Mouse (Mus musculus): ENCODE measurements around the gene Rps6kb1.

The Rps6kb1 gene

DNA sequence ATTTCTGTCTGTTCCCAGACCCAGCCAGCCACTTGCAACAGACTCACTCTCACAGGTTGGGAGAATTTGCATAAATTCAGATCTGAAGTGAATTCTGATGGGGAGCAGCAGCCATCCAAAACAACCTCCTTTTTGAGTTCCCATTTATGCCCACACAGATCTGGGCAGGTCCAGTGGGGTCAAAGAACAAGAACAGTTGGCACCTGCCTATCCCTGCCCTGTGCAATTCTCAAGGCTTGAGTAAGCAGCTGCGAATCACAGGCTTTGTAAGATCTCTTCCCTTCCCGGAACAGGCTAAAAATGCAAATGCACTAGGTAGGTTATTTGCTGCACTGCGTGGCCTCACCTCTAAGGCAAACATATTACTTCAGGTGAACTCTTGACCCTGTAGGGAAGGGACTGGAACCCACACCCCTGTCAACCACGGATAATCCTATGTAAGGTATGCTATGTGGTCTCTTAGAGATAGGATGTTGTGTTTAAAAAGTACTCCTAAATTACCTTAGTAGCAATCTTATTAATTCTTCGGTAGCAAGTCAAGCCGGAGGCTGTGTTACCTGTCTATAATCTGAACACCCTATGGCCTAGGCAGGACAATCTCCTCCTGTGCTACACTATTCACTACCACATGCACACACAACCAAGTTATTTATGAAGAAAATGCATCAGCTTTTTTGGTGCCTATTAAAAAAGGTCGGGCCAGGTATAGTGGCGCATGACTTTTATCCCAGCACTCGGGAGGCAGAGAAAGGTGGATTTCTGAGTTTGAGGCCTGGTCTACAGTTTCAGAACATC, 35.9 kb upstream of the Rps6kb1 start:
- DNase-seq (ENCODE audit: low read depth): no peak

DNA sequence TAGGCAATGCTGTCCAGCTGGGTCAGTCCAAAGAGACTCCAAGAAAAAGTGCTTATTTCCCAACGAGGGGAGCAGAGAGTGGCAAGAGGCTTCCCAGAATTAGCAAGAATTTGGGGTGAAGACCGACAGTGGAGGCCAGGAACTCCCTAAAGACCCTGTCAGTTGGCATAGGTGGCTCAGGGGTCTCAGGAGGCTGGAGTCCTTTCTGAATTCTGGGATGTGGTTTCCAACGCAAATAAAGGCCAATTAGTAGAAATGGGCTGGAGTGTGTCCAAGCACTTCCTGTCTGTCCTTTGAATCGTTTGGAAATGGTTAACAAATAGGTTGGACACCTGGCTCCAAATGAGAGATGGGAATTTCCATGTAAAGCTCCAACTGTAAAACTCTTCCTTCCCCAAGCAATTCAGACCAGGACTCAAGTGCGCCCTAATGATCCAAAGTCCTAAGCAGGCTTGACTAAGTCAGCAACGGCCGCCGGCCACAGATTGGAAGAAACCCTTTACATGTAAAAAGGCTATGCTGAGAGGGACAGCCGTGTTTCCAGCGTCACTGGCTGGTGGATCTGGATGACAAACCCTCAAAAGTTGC, 35.2 kb upstream of the Rps6kb1 start:
- DNase-seq (ENCODE audit: low read depth): no peak

DNA sequence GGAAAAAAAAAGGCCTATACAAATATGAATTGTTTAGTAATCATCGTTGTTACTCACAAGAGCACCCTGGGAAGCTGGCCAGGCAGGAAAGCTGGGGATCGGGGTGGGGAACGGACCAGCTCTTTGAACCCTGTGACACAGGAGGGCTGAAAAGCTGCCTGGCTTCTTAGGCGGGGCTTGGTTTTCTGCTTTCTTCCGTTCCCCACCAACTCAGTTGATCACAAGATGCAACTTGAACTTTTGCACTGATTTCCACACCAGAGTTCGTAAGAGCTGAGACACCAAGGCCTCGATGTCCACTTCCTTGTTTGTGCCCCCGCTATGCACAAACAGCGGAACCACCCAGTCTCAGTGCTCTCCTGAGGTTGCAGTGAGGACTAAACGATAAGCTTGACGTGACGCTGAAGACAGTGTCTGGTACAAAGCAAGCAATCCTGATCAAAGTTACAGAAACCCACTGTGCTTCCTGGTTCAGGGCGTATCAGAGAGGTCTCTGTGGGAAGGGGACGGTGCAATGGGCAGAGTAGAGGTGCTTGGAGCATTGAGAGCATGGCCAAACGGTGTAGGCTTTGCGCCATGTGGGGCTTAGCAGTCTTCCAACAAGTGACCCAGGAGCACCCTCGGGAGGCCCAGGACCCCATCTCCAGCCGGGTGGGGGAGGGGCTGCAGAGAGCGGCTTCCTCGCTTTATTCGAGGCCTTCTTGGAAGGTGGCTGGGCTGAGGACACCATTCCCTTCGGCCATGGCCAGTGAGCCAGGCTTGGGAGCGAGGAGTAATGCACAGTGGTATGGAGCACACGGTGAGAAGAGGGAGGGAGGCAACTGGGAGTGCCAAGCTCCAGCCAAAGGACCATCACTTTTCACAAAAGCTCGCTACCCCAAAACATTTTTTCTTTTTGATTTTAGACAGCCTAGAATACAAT, 34.5 kb upstream of the Rps6kb1 start:
- no peak for DNase-seq (ENCODE audit: low read depth)

DNA sequence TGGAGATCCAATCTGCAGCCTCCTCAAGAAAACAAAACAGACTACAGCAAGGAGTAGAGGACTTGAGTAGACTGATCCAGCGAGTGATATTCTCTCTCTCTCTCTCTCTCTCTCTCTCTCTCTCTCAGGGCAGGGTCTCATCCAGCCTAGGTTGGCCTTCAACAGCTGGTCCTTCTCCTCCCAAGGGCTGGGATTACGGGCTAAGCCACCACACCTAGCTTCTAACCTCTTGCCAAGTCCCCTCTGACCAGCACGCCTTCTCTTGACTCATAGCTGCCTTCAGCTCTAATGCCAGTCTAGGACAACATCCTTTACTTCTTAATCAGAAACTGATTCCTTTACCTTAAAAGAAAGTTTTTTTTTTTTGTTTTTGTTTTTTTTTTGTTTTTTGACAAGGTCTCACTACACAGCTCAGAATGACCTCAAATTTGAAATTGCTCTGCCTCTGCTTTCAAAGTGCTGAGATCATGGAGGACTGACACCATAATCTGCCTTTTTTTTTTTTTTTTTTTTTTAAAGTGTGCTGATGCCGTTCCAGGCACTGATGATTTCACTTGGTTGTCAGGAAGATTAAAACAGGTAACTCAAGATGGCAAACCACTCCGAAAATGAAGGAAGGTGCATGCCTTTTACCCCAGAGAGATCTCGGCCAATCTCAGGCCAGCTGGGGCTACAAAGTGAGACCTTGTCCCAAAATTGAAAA, 33.7 kb upstream of the Rps6kb1 start:
- no peak for DNase-seq (ENCODE audit: low read depth)

DNA sequence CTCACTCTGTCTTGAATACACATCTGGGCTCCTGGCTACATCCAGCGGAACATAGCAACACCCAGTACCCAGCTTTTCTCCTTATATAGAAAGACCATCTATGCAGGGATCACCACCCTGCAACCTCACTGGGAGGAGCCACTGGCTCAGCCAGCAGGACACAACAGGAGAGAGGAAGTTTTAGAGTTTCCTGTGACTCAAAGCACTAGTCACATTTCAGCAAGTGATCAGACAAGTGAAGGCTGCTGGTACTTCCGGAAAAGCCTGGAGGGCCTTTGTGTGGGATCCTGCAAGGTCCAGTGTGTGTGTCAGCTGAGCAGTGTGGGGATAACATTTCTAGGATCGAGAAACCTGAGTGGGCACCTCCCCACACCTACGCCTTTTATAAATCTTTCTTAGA, 32.6 kb upstream of the Rps6kb1 start:
- DNase-seq (ENCODE audit: low read depth): no peak

DNA sequence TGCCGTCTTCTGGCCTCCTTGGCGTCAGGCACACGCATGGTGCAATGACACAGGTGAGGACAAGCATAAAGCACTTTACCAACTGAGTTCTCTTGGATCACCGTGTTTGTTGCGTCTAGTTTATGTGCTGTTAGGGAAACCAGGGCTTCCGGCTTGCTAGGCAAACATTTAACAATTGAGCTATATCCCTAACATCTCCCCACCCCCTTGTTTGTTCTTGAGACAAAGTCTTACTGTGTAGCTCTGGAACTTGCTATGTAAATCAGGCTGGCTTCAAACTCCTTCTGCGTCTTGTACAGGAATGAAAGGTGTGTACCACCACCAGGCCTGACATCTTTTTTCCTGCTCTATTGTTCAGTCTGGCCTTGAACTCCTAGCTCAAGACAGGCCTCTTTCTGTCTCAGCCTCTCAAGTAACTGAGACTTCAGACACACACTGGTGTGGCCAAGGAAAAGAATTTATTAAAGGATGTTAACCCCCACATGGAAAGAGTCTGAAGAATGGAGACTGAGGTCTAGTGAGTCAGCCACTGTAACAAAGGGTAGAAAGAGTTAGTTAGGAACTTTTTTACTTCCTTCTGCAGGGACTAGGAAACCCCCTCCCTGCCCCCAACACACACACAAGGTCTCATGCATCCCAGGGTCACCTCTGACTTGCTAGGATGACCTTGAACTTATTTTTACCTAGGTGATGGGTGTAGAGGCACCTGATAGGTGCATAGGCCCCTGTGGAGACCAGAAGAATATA, 31.2 kb upstream of the Rps6kb1 start:
- DNase-seq (ENCODE audit: low read depth): no peak

DNA sequence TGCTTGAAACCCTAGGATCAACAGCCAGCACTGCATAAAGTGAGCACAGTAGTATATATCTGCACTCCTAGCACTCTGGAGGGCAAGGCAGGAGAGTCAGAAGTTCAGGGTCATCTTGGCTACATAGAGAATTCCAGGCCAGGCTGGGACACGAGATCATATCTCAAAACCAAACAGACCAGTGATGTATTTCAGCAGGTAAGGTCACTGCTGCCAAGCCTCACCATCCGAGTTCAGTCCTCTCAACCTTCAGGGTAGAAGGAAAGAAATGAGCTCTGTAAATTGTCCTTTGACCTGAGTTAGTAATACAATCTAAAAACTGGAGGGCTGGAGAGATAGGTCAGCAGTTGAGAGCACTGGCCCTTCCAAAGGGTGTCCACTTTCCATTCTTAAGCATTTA, 29.8 kb upstream of the Rps6kb1 start:
- no peak for DNase-seq (ENCODE audit: low read depth)

DNA sequence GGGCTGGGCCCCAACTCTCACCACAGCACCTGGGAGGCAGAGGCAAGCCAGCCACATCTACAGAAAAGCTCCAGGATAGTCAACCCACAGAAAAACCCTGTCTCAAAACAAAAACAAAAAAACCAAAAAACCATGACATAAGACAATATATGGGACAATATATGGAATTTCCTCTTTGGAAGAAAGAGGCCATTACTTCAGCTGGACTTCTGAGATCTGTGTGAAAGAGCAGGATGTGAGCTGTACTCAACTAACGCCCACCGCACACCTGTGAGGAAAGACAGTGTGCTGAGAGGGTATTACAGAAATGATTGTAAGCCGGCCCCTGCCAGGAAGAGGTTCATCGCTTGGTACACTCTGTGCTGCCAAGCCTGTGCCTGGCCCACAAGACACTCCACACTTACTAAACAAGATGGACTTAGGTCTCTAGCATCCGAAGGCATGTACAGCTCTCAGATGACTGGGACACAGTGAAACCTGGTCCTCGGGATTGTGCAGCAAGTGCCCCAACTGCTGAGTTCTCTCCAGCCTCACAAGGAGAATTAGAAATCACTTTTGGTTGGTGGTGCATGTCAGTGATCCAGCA, 29.1 kb upstream of the Rps6kb1 start:
- DNase-seq (ENCODE audit: low read depth): no peak

DNA sequence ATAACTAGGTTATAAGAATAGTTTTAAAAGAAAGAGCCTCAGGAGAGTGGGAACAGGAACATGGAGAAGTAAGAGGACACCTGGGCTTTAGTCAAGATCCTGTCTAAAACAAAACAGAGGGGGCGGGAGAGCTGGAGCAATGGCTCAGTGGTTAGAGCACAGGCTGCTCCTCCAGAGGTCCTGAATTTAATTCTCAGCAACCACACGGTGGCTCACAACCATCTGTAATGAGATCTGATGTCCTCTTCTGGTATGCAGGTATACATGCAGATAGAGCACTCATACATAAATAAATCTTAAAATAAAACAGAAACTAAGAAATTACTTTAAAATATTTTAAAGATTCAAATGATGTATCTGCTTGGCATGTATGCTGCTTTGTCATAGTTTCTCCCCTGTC, 28.0 kb upstream of the Rps6kb1 start:
- DNase-seq (ENCODE audit: low read depth): no peak

DNA sequence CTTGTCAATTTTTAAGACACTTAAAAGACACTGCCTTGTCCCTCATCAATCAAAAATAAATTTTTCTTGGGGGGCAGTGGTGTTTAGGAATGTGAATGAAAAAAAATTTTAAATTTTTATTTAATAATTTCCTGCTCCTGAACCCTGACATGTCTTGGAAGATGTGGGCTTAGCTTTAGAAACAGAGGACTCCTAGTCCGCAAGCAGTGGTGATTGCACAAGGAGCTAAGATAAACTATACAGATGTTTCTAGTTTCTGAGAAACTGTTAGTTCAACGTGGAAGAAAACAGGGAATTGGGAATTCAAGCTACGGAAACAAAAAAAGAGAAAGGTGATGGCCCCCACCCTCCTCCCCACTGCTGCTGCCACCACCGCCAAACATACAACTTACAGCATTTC, 27.3 kb upstream of the Rps6kb1 start:
- DNase-seq (ENCODE audit: low read depth): no peak

DNA sequence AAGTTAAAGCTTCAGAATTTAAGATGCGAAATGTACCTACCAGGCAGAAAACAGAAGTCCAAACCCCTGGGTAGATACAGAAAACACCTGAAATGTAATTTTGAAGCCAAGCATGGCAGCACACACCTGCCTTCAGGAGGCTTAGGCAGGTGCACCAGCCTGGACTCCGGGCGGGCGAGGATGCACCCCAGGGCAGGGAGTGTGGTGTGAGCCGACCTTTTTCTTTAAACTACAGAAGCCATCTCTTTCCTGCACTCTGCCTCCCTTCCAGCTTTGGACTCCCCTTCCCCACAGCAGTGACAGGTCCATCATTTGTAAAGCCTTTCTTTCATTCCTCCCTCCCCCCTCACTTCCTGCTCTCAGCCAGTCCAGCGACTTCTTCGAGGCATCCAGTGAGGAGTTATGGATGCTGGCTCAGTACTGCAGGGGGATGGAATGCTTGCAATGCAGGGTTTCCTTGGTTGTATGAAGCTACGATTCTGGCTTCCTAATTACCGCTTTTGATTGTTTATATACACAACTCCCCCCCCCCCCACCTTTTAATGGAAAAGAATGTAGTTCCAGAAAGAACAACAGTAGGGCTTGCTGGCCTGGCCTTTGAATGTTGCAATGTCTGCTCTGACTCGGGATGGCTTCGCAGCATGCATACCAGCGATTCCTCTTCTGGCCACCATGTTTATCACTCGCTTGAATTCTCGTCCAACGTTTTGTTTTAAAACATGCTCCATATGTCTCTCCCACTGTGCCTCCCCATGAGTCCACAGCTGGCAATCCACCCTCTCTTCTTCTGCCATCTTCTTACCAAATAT, 26.6 kb upstream of the Rps6kb1 start:
- no peak for DNase-seq (ENCODE audit: low read depth)

DNA sequence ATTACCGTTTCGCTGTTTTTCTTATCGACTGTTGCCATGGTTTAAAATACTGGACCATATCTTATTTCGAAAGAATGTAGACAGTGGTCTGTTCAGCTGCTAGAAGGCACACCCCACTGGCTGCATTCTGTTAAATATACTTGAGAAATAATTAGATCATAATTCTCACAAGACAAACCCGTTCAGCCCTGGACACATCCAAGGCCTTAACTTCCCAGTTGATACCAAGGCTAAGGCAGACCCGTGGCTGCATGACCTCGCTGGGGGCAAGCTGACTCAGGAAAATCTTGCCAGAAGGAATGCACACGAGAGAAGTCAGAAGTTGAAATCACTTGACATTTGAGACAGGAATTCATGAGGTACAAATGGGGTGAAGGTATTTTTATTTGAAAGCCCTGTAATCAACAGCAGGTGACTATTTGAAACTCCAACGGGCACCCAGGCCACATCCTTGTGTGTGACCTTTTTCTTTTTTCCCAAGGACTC, 25.7 kb upstream of the Rps6kb1 start:
- peak; percentile 97 for DNase-seq (ENCODE audit: low read depth)

DNA sequence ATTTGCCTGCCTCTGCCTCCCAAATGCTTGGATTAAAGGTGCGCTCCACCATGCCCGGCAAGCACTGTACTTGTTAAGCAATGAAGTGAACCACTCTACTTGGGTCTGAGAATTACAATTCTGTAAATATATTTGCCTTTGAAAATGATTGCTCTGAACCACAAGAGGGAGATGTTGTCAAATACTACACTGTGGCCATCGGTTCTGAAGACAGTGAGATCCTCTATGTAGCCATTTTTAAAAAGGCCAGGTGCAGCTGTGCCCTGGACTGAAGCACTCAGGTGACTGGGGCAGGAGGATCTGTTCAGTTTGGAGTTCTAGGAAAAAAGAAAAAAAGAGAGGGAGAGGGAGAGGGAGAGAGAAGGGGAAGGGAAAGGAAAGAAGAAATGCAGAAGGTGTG, 23.8 kb upstream of the Rps6kb1 start:
- DNase-seq (ENCODE audit: low read depth): no peak

DNA sequence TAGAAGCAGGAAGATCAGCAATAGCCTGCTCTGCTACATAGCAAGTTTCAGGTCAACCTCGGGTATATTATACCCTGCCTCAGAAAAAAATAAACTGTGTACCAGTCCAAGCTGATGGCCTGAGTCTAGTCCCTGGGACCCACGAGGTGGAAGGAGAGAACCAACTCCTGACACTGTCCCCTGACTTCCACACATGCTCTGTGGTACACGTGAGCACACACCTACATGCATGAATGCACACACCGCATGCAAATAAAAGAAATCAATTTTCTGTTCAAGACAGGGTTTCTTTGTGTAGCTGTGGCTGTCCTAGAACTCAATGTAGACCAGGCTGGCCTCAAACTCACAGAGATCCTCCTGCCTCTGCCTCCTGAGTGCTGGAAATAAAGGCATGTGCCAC, 13.7 kb upstream of the Rps6kb1 start:
- no peak for DNase-seq (ENCODE audit: low read depth)

DNA sequence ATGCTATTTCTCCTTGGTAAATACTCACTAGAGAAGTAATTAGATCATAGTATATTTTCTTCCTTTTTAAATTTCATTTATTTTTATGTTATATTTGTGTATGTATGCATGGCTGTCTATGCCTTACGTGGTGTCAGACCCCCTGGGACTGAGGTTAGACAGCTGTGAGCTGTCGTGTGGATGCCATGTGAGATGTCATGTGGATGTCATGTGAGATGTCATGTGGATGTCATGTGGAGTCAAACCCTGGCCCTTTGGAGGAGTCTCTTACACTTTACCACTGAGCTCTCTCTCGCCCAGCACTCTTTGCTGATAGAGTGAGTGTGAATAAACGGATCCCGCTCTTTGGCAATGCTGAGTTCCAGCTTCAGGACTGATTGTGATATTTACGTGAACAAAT, 8.9 kb upstream of the Rps6kb1 start:
- no peak for DNase-seq (ENCODE audit: low read depth)

DNA sequence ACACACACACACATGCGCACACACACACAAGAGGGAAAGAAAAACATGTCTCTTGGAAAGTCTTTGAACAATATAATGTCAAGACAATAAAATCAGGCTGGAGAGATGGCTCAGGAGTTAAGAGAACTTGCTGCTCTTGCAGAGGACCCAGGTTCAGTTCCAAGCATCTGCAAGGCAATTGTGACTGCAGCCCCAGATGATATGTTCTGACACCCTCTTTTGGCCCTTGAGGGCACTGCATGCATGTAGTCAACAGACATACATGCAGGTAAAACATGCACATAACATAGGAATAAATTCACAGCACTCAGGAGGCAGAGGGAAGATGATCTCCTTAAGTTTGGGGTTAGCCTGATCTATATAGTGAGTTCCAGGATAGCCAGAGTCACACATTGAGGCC, 2.8 kb upstream of the Rps6kb1 start:
- DNase-seq (ENCODE audit: low read depth): no peak

DNA sequence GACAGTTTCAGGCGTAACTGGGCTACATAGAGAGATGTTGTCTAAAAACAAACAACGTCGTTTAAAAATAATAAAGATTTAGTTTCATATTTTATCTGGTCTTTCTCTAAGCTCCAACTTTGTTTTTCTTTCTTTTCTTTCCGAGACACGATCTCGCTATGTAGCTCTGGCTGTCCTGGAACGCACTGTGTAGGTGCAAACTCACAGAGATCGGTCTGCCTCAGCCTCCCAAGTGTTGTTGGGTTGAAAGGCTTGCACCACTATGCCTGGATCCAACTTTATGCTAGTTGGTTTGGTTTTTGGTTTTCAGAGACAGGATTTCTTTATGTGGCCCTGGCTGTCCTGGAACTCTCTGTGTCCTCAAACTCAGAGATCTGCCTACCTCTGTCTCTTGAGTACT, 951 bp upstream of the Rps6kb1 start:
- no peak for DNase-seq (ENCODE audit: low read depth)

DNA sequence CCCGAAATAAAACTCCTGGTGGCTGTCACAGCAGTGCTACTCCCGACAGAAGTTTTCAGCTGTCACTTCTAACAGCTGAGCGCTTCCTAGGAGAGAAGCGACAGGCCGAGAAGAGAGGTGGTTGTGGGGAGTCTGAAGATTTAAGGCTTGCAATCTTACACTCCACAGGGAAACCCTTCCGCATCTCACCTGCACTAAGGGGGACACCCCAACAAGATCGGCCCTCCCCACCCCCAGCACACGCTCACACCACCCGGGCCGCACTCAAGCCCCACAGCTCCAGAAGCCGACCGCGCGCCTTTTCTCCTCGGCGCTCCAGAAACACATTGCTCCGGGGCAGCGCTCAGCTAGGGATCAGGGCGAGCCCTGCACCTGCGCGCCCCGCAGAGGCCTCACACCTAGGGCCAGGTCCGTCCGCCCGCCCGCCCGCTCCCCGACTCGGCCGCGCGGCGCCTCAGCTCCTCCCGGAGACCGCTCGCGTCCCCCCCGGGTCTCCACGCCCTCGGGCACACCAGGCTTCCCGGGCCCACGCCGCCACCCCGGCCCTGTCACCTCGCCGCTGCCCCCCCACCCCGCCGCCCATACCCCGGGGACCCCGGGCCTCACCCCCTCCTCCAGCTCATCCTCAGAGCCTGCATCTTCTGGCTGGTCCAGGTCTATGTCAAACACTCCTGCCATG, 506 bp downstream of the Rps6kb1 start:
- no peak for DNase-seq (ENCODE audit: low read depth)

DNA sequence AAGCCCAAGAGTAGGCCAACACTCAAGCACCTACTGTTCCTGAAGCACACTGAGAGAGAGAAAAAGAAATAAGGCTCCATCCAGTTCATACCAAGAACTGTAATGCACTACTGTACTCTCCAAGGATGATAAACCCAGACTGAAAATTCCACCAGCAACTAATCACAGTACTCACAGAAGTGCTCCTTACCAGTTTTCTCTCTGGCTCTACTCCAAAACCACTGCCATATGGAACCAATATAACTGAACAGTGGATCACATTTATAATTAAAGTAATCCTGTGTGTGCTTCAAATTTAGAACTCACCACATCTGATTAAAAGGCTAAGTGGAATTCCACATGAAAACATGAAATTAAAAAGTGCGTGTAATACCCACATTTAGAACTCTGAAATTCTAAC, 1.8 kb downstream of the Rps6kb1 start:
- peak; percentile 21 for DNase-seq (ENCODE audit: low read depth)

DNA sequence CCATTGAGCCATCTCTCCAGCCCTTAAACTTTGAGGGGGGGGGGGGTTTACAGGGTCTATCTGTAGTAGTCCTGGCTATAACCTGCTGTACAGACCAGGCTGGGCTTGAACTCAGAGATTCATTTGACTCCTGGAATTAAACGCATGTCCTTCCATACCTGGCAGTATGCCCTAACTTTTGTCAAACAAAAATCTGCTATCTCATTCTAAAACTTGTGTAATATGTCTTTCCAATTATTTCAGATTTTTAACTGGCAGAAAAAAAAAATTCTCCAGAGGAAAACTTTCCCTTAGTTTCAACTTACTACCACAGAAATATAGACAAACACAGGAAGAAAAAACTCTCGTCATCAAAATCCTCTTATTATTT, 4.1 kb downstream of the Rps6kb1 start:
- no peak for DNase-seq (ENCODE audit: low read depth)
